Mouse (Mus musculus): Measurements from ENCODE around the gene Cars.

DNA sequence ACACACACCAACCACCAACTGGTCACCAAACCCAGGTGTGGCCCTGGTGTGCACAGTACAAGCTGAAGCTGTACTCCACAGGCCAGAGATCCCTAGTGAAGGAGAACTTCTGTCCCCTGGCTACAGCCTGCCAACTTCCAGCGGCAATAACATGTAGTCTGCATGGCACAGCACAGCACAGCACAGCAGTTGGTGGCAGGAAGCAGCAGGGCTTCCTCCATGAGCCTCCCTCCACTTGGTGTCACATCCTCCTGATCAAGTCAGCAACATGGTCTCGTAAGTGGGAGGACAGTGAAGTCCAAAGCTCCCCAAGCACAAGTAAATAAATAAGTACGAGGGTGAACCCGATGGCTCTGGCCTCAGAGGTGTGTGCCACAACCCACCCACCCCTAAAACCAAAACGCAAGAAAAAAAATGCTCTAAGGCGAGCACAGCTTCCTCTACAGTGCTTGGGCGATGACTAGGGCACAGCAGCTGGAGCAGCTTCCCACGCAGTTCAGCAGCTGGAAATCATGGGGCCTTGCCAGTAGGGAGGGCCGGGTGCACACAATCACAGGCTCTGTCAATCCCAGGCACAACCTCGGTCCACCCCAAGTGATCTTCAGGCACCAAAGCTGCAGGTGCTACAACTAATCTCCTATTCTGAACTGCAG is 86.0 kb downstream of the Cars start:
- TF ChIP-seq POLR2A (IDR thresholded peaks at IDR 0.05; ENCODE audit: control insufficient read depth, low read depth, low read length) (no peak), CTCF (IDR thresholded peaks at IDR 0.05; ENCODE audit: control insufficient read depth, insufficient read depth, insufficient replicate concordance, low read depth, low read length) (no peak)
